Mouse (Mus musculus): ENCODE results near the gene Aldoc.
"Not testable (repeated sequence)": the region's sequence is repeated elsewhere in the genome, so short reads cannot be mapped to it uniquely, and the experiment has no call there.

Aldoc gene

GRCm38 (mm10) chr11:78322860-78323259, at the start of gene Aldoc:
Gene Aldoc, plus strand, starts transcription at chr11:78322968.
- DNase-seq (ENCODE audit: low read depth, low spot score), result no peak

GRCm38 (mm10) chr11:78275596-78275995, 47.2 kb upstream of the Aldoc start:
- DNase-seq (ENCODE audit: low read depth, low spot score), result no peak

GRCm38 (mm10) chr11:78276169-78276568, 46.6 kb upstream of the Aldoc start:
- DNase-seq (ENCODE audit: low read depth, low spot score), result not testable (repeated sequence)

- no peak for DNase-seq (ENCODE audit: low read depth, low spot score)
Measured at GRCm38 (mm10) chr11:78278853-78279252, 43.9 kb upstream of the Aldoc start.

GRCm38 (mm10) chr11:78279586-78279985, 43.2 kb upstream of the Aldoc start:
- DNase-seq (ENCODE audit: low read depth, low spot score), result no peak

- DNase-seq (ENCODE audit: low read depth, low spot score), result no peak
Measured at GRCm38 (mm10) chr11:78289146-78289763, 33.5 kb upstream of the Aldoc start.

GRCm38 (mm10) chr11:78290654-78291053, 32.1 kb upstream of the Aldoc start, which contains the start of gene BC030499:
Gene BC030499, plus strand, starts transcription at chr11:78290841.
- DNase-seq (ENCODE audit: low read depth, low spot score), result no peak

- no peak for DNase-seq (ENCODE audit: low read depth, low spot score)
Measured at GRCm38 (mm10) chr11:78294585-78294984, 28.2 kb upstream of the Aldoc start.

GRCm38 (mm10) chr11:78300917-78301316, 21.9 kb upstream of the Aldoc start:
- no peak for DNase-seq (ENCODE audit: low read depth, low spot score)

- peak; percentile 61 for DNase-seq (ENCODE audit: low read depth, low spot score)
Measured at GRCm38 (mm10) chr11:78301357-78302084, 21.2 kb upstream of the Aldoc start, which contains the start of gene Spag5. Gene Spag5, plus strand, starts transcription at chr11:78301529.

GRCm38 (mm10) chr11:78305272-78305671, 17.5 kb upstream of the Aldoc start:
- DNase-seq (ENCODE audit: low read depth, low spot score), result no peak

GRCm38 (mm10) chr11:78310861-78311511, 11.8 kb upstream of the Aldoc start:
- no peak for DNase-seq (ENCODE audit: low read depth, low spot score)

GRCm38 (mm10) chr11:78313662-78314061, 9.1 kb upstream of the Aldoc start:
- no peak for DNase-seq (ENCODE audit: low read depth, low spot score)

- DNase-seq (ENCODE audit: low read depth, low spot score), result no peak
Measured at GRCm38 (mm10) chr11:78318411-78318810, 4.4 kb upstream of the Aldoc start.

- no peak for DNase-seq (ENCODE audit: low read depth, low spot score)
Measured at GRCm38 (mm10) chr11:78322076-78322831, 514 bp upstream of the Aldoc start.

GRCm38 (mm10) chr11:78324000-78324785, 1.4 kb downstream of the Aldoc start:
- no peak for DNase-seq (ENCODE audit: low read depth, low spot score)

- DNase-seq (ENCODE audit: low read depth, low spot score), result no peak
Measured at GRCm38 (mm10) chr11:78324965-78325364, 2.2 kb downstream of the Aldoc start.

- DNase-seq (ENCODE audit: low read depth, low spot score), result no peak
Measured at GRCm38 (mm10) chr11:78327215-78327614, 4.4 kb downstream of the Aldoc start.

- DNase-seq (ENCODE audit: low read depth, low spot score), result peak; percentile 80
Measured at GRCm38 (mm10) chr11:78327634-78328511, 5.1 kb downstream of the Aldoc start, which contains the start of gene Pigs. Gene Pigs, plus strand, starts transcription at chr11:78328415.

GRCm38 (mm10) chr11:78328512-78329056, 5.8 kb downstream of the Aldoc start:
- no peak for DNase-seq (ENCODE audit: low read depth, low spot score)

All from brain, embryonic 18.5 days (tissue).